Mouse (Mus musculus): Measurements from ENCODE around the gene Plin3.

GRCm38 (mm10) chr17:56303847-56304586, 11.3 kb upstream of the Plin3 start:
- TF ChIP-seq CTCF (IDR thresholded peaks at IDR 0.05; ENCODE audit: extremely low read depth, insufficient read depth, low read length) (no peak), POLR2A (IDR thresholded peaks at IDR 0.05; ENCODE audit: extremely low read depth, insufficient read depth, low read length) (no peak)
